Mouse (Mus musculus): ENCODE results near the gene Kmt2e. TPM values are rescaled to one million over a fixed set of nuclear protein-coding genes. Genes with fewer than 3 reads are reported as not detected.
"Not testable (repeated sequence)": the region's sequence is repeated elsewhere in the genome, so short reads cannot be mapped to it uniquely, and the experiment has no call there.

The Kmt2e gene
- total and polyA plus RNA-seq, 2 experiments: 8.1 to 19.1 TPM

DNA sequence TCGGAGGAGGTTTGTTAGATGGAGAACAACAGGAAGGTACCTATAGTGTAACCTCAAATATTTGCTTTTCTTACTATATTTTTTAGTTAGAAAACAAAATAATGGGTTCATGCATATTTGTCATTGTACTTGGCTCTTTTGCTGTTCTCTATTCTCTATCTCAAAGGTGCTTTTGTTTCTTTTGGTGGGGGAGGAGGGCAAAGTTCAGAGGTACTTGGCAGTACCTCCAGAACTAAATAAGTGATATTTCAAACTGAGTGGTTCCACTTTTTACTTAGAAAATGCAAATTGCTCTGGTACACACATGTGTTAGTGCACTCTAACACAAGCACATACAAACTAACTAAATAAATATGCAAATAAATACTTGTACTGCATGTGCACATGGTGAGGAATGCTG is 7.7 kb downstream of the Kmt2e start:
- no peak overlapping the region for H3K27ac ChIP-seq (replicated peaks; ENCODE audit: insufficient read depth, low read depth, low read length)
- peaks cover 34% of the 10 kb centered on the region for H3K4me1 ChIP-seq (ENCODE audit: control insufficient read depth, insufficient read depth, low read length)
- no peak overlapping the region for H3K9ac ChIP-seq (ENCODE audit: low read depth, low read length)
- H3K27me3 ChIP-seq (ENCODE audit: control insufficient read depth, insufficient read depth, low read length): no peaks in the 10 kb centered on the region
- peaks cover 21% of the 10 kb centered on the region; the same call in 1 of the 2 replicates for H3K79me2 ChIP-seq (ENCODE audit: control insufficient read depth, insufficient read depth, low read length)
- H3K4me3 ChIP-seq (ENCODE audit: insufficient read depth, low read depth, low read length): no peak overlapping the region
- peak; percentile 84 for DNase-seq (ENCODE audit: extremely low read depth, low read depth, low spot score)
- no peaks in the 10 kb centered on the region for H3K36me3 ChIP-seq (ENCODE audit: control insufficient read depth, insufficient read depth, low read length)
- TF ChIP-seq CTCF (IDR thresholded peaks at IDR 0.05; ENCODE audit: low read depth, low read length) (no peak), POLR2A (IDR thresholded peaks at IDR 0.05; ENCODE audit: extremely low read depth, insufficient read depth, low read length) (no peak)
- WGBS: 52% methylated on average over 1 of the region's 1 CpGs

DNA sequence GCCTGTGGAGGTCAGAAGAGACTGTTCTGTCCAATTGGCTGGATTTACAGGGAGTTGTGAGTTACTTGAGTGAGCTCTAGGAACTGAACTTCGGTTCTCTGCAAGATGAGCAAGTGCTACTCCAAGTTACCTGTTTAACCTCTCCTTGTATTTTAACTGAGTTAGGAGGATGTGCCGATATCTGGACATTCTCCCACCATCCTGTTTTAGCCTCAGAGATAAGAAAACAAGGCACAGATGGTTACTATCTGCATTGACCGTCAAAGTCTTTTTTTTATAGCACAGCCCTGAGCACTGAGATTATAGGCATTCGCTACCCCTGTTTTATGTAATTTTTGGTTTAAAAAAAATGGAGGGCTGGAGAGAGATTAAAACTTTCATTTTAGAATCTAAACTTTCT is 10.2 kb downstream of the Kmt2e start:
- peaks cover 29% of the 10 kb centered on the region for H3K4me1 ChIP-seq (ENCODE audit: control insufficient read depth, insufficient read depth, low read length)
- no peak for TF ChIP-seq POLR2A (IDR thresholded peaks at IDR 0.05; ENCODE audit: extremely low read depth, insufficient read depth, low read length)
- no peak for TF ChIP-seq CTCF (IDR thresholded peaks at IDR 0.05; ENCODE audit: low read depth, low read length)
- WGBS: 67% methylated on average over 4 of the region's 4 CpGs
- H3K27me3 ChIP-seq (ENCODE audit: control insufficient read depth, insufficient read depth, low read length): no peaks in the 10 kb centered on the region
- no peak overlapping the region for H3K9ac ChIP-seq (ENCODE audit: low read depth, low read length)
- DNase-seq (ENCODE audit: extremely low read depth, low read depth, low spot score): no peak
- no peaks in the 10 kb centered on the region; the same call in 1 of the 2 replicates for H3K36me3 ChIP-seq (ENCODE audit: control insufficient read depth, insufficient read depth, low read length)
- H3K79me2 ChIP-seq (ENCODE audit: control insufficient read depth, insufficient read depth, low read length): peaks cover 22% of the 10 kb centered on the region; the same call in 1 of the 2 replicates
- H3K27ac ChIP-seq (replicated peaks; ENCODE audit: insufficient read depth, low read depth, low read length): 0 out of 2 replicates have a peak overlapping the region, but pooled peaks have one; percentile 27
- no peak overlapping the region for H3K4me3 ChIP-seq (ENCODE audit: insufficient read depth, low read depth, low read length)

DNA sequence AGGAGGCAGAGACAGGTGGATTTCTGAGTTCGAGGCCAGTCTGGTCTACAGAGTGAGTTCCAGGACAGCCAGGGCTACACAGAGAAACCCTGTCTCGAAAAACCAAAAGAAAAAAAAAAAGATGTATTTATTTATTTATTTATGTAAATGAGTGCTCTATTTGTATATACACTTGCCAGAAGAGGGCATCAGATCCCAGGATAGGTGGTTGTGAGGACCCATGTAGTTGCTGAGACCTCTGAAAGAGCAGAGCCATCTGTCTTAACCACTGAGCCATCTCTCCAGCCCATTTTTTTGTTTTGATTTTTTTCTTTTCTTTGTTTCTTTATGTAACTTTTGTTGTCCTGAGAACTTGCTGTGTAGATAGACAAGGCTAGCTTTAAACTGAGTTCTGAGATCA is 19.3 kb downstream of the Kmt2e start:
- peaks cover 23% of the 10 kb centered on the region for H3K36me3 ChIP-seq (ENCODE audit: control insufficient read depth, insufficient read depth, low read length)
- 63% methylated on average over 2 of the region's 2 CpGs for WGBS
- H3K27ac ChIP-seq (replicated peaks; ENCODE audit: insufficient read depth, low read depth, low read length): not testable (repeated sequence)

DNA sequence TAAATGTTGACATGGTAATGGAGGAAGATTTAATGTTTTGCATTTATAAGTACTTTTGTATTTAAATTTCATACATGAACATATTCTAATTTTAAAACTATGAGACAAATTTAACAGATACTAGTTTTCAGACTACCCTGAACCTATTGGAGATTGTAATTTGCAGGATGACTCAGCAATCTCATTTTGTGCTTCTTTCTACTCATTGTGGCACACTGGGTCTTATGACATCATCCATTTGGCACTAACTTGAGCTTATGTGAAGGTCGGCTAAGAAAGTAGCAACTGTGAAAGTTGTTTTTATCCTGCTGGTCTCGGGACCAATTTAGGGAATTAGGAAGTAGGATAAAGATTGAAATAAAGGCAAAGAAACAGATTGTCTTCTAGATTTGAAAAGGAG is 27.4 kb downstream of the Kmt2e start:
- TF ChIP-seq POLR2A (IDR thresholded peaks at IDR 0.05; ENCODE audit: extremely low read depth, insufficient read depth, low read length) (no peak), CTCF (IDR thresholded peaks at IDR 0.05; ENCODE audit: low read depth, low read length) (no peak)
- Histone ChIP-seq H3K79me2 (ENCODE audit: control insufficient read depth, insufficient read depth, low read length) (peaks cover 16% of the 10 kb centered on the region; the same call in 1 of the 2 replicates), H3K9ac (ENCODE audit: low read depth, low read length) (no peak overlapping the region), H3K4me1 (ENCODE audit: control insufficient read depth, insufficient read depth, low read length) (peaks cover 19% of the 10 kb centered on the region), H3K36me3 (ENCODE audit: control insufficient read depth, insufficient read depth, low read length) (peaks cover 41% of the 10 kb centered on the region), H3K27ac (replicated peaks; ENCODE audit: insufficient read depth, low read depth, low read length) (no peak overlapping the region), H3K27me3 (ENCODE audit: control insufficient read depth, insufficient read depth, low read length) (no peaks in the 10 kb centered on the region), H3K4me3 (ENCODE audit: insufficient read depth, low read depth, low read length) (no peak overlapping the region)
- 4% methylated on average over 2 of the region's 2 CpGs for WGBS
- peak; percentile 84 for DNase-seq (ENCODE audit: extremely low read depth, low read depth, low spot score)

More for the DNA sequence above, 19.3 kb downstream of the Kmt2e start:
- H3K79me2 ChIP-seq (ENCODE audit: control insufficient read depth, insufficient read depth, low read length): peaks cover 19% of the 10 kb centered on the region
- peaks cover 15% of the 10 kb centered on the region for H3K4me1 ChIP-seq (ENCODE audit: control insufficient read depth, insufficient read depth, low read length)
- not testable (repeated sequence) for H3K27me3 ChIP-seq (ENCODE audit: control insufficient read depth, insufficient read depth, low read length); H3K4me3 ChIP-seq (ENCODE audit: insufficient read depth, low read depth, low read length); DNase-seq (ENCODE audit: extremely low read depth, low read depth, low spot score); H3K9ac ChIP-seq (ENCODE audit: low read depth, low read length)

DNA sequence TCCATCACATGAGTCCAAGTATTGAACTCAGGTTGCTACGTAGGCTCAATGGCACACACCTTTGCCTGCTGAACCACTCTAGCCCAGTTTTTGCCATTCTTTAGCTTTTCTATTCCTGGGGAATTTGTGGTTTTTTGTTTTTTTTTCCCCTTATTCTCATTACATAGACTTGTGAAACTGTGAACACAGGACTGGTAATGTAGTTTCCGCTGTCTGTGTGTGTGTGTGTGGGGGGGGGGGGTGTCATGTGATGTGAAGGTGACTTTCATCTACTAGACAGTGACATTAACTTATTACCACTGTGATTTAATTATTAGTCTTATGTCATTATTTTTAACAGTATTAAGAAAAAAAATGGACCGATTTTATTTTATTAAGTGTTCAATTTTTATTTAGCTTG is 30.0 kb downstream of the Kmt2e start:
- H3K27ac ChIP-seq (replicated peaks; ENCODE audit: insufficient read depth, low read depth, low read length): no peak overlapping the region
- TF ChIP-seq CTCF (IDR thresholded peaks at IDR 0.05; ENCODE audit: low read depth, low read length) (no peak), POLR2A (IDR thresholded peaks at IDR 0.05; ENCODE audit: extremely low read depth, insufficient read depth, low read length) (no peak)
- H3K36me3 ChIP-seq (ENCODE audit: control insufficient read depth, insufficient read depth, low read length): peaks cover 56% of the 10 kb centered on the region
- H3K79me2 ChIP-seq (ENCODE audit: control insufficient read depth, insufficient read depth, low read length): peaks cover 12% of the 10 kb centered on the region; the same call in 1 of the 2 replicates
- peaks cover 8% of the 10 kb centered on the region for H3K4me1 ChIP-seq (ENCODE audit: control insufficient read depth, insufficient read depth, low read length)
- no peaks in the 10 kb centered on the region for H3K27me3 ChIP-seq (ENCODE audit: control insufficient read depth, insufficient read depth, low read length)
- 85% methylated on average over 3 of the region's 3 CpGs for WGBS
- H3K4me3 ChIP-seq (ENCODE audit: insufficient read depth, low read depth, low read length): no peak overlapping the region
- H3K9ac ChIP-seq (ENCODE audit: low read depth, low read length): no peak overlapping the region
- DNase-seq (ENCODE audit: extremely low read depth, low read depth, low spot score): no peak

DNA sequence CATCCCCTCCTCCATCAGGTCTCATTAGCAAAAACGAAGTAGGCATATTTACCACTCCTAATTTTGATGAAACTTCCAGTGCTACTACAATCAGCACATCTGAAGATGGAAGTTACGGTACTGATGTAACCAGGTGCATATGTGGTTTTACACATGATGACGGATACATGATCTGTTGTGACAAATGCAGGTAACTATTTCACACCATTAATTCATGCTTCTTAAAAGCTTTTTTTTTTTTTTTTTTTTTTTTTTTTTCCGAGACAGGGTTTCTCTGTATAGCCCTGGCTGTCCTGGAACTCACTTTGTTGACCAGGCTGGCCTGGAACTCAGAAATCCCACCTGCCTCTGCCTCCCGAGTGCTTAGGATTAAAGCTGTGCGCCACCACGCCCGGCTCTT is 30.5 kb downstream of the Kmt2e start:
- H3K36me3 ChIP-seq (ENCODE audit: control insufficient read depth, insufficient read depth, low read length): peaks cover 55% of the 10 kb centered on the region

More for the DNA sequence above, 30.5 kb downstream of the Kmt2e start:
- no peak for DNase-seq (ENCODE audit: extremely low read depth, low read depth, low spot score)
- no peak overlapping the region for H3K9ac ChIP-seq (ENCODE audit: low read depth, low read length)
- peaks cover 7% of the 10 kb centered on the region for H3K4me1 ChIP-seq (ENCODE audit: control insufficient read depth, insufficient read depth, low read length)
- no peak overlapping the region for H3K4me3 ChIP-seq (ENCODE audit: insufficient read depth, low read depth, low read length)
- H3K27ac ChIP-seq (replicated peaks; ENCODE audit: insufficient read depth, low read depth, low read length): no peak overlapping the region
- TF ChIP-seq CTCF (IDR thresholded peaks at IDR 0.05; ENCODE audit: low read depth, low read length) (no peak), POLR2A (IDR thresholded peaks at IDR 0.05; ENCODE audit: extremely low read depth, insufficient read depth, low read length) (no peak)
- H3K79me2 ChIP-seq (ENCODE audit: control insufficient read depth, insufficient read depth, low read length): peaks cover 12% of the 10 kb centered on the region; the same call in 1 of the 2 replicates
- 95% methylated on average over 8 of the region's 8 CpGs for WGBS
- H3K27me3 ChIP-seq (ENCODE audit: control insufficient read depth, insufficient read depth, low read length): no peaks in the 10 kb centered on the region

All from liver, adult 2 months (tissue).